Mouse (Mus musculus): ENCODE results near the gene Zfp867. TPM values are rescaled to one million over a fixed set of nuclear protein-coding genes. Genes with fewer than 3 reads are reported as not detected.

The Zfp867 gene
- polyA plus RNA-seq, 1 experiment from 2014 or later: 10.7 TPM

DNA sequence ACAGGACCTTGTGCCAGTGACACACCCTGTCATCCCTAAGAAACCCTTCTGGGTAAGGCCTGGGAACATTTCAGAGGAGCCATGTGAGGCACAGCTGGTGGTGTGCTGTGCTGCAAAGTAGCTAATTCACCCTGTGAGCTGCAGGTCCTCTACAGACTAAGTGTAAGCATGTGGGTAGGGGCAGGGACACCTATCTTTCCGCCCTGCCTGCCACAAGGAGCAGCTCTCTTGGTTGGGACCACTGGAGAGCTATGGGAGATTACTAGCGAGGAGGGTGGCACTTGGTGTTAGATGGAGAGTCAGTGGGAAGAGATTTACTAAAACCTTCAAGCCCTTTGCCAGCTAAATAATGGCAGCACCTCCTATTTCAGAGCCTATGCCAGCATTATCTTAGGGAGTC, 15.4 kb downstream of the Zfp867 start:
- Histone ChIP-seq H3K36me3 (peaks cover 67% of the 10 kb centered on the region), H3K4me2 (no peak overlapping the region), H3K4me1 (0 out of 2 replicates have a peak, but pooled peaks cover 3% of the 10 kb centered on the region), H3K27me3 (replicated peaks) (no peaks in the 10 kb centered on the region), H3K4me3 (replicated peaks) (no peak overlapping the region), H3K9ac (replicated peaks) (no peak overlapping the region), H3K9me3 (replicated peaks) (no peaks in the 10 kb centered on the region), H3K27ac (replicated peaks) (no peak overlapping the region)
- WGBS: 89% methylated on average over 2 of the region's 2 CpGs
- no peak for ATAC-seq (ENCODE audit: low FRiP score)

DNA sequence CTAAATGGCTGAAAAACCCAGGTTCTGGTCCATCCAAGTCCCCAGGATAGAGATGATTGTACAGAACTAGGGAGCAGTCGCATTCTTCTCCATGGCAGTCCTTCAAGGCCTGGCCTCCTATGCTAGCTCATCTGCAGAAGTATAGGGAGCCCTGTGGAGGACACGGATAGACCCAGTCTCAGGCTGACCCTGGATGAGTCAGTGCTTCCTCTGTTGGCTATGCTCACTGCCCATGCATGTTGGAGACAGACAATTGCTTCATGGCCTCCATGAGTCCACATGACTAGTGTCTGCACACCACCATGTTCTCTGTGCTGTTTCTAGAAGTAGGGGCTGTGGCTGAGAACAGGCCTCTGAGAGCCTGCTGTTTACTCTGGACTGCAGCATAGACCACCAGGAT, 15.9 kb downstream of the Zfp867 start:
- 94% methylated on average over 2 of the region's 2 CpGs for WGBS
- no peak for ATAC-seq (ENCODE audit: low FRiP score)
- Histone ChIP-seq H3K9ac (replicated peaks) (no peak overlapping the region), H3K9me3 (replicated peaks) (no peaks in the 10 kb centered on the region), H3K4me2 (no peak overlapping the region), H3K27ac (replicated peaks) (no peak overlapping the region), H3K27me3 (replicated peaks) (no peaks in the 10 kb centered on the region), H3K36me3 (peaks cover 63% of the 10 kb centered on the region), H3K4me3 (replicated peaks) (no peak overlapping the region), H3K4me1 (peaks cover 9% of the 10 kb centered on the region; the same call in 1 of the 2 replicates)

DNA sequence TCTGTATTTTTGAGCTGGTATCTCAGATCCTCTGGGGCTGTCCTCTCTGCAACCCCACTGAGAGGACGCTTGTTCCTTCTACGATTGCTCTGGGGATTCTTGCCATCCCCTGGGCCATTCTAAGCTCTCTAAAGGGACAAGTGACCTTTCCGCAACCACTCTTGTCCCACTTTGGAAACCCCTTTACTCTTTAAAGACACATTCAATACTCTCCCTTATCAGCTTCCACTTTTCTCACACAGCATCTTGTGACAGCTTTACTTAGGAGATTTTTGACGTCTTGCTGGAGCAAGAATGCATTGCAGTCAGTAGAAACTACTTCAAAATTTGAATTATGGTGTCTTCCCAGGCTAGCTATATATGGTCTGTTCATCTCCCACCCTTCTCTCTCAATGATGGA, 21.2 kb downstream of the Zfp867 start, which contains the start of gene Snap47:
TSS of gene Snap47 (minus strand) at position 101 of the 400 bp plus-strand sequence.
- Histone ChIP-seq H3K4me3 (replicated peaks) (peak within 1 kb of the TSS; percentile 87), H3K27me3 (replicated peaks) (no peaks in the 10 kb centered on the region), H3K4me2 (peak within 1 kb of the TSS; percentile 78), H3K9ac (replicated peaks) (peak within 1 kb of the TSS; percentile 79), H3K36me3 (peaks cover 30% of the 10 kb centered on the region), H3K27ac (replicated peaks) (peak within 1 kb of the TSS; percentile 90), H3K9me3 (replicated peaks) (no peaks in the 10 kb centered on the region), H3K4me1 (peaks cover 34% of the 10 kb centered on the region)
- no peak for ATAC-seq (ENCODE audit: low FRiP score)
- WGBS: 87% methylated on average over 4 of the region's 4 CpGs

DNA sequence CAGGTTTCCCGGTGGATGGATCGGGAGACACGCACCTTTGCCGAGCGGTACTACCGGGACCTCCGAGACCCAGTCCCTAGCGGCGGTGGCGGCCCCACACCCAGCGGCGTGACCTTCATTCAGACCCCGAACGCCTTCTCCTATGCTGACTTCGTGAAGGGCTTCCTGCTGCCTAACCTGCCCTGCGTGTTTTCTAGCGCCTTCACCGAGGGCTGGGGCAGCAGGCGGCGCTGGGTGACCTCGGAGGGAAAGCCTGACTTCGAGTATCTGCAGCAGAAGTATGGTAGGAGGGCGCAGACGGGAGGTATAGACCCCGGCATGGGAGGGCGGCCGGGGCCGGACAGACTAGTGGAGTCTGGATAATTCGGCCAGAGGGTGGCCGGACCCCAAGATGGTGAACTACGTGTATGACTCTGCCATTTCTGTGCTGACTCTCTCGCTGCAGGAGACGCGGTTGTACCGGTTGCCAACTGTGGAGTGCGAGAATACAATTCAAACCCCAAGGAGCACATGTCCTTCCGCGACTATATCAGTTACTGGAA, 22.0 kb downstream of the Zfp867 start:
- peak overlapping the region; percentile 78 for H3K4me2 ChIP-seq
- H3K27ac ChIP-seq (replicated peaks): peak overlapping the region; percentile 90
- peak overlapping the region; percentile 79 for H3K9ac ChIP-seq (replicated peaks)
- WGBS: under 1% methylated on average over 38 of the region's 38 CpGs
- no peaks in the 10 kb centered on the region for H3K9me3 ChIP-seq (replicated peaks)
- peak overlapping the region; percentile 87 for H3K4me3 ChIP-seq (replicated peaks)
- peaks cover 23% of the 10 kb centered on the region for H3K36me3 ChIP-seq
- no peaks in the 10 kb centered on the region for H3K27me3 ChIP-seq (replicated peaks)
- peaks cover 34% of the 10 kb centered on the region for H3K4me1 ChIP-seq
- ATAC-seq (ENCODE audit: low FRiP score): peak; percentile 65

DNA sequence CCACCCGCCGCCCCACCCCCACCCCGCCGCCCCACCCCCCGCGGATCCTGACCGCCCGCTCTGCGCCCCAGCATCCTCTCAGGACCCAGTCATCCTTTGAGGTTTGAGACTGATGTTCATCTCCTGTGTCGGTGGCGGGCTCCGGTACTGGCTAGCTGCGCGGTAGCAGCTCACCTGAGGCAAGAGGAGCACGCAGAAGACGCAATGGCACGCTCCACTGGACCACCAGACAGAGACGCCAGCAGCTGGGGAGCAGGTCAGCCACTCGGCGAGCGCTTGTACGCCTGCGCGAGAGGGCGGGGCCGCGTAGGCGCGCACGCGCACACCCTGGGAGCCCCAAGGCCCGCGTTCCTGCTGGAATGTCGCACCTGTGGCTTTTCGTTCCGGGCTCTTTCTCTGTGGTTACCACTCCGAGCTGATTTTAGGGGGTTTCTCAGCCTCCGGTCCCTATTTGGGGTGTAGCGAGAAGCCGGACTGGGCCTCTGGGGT, 22.5 kb downstream of the Zfp867 start, which contains the start of gene Jmjd4:
TSS of gene Jmjd4 (plus strand) at position 305 of the 489 bp plus-strand sequence.
- WGBS: under 1% methylated on average over 38 of the region's 40 CpGs
- Histone ChIP-seq H3K27me3 (replicated peaks) (no peaks in the 10 kb centered on the region), H3K9ac (replicated peaks) (peak within 1 kb of the TSS; percentile 79), H3K36me3 (peaks cover 17% of the 10 kb centered on the region), H3K4me3 (replicated peaks) (peak within 1 kb of the TSS; percentile 87), H3K4me2 (peak within 1 kb of the TSS; percentile 78), H3K9me3 (replicated peaks) (no peaks in the 10 kb centered on the region), H3K4me1 (peaks cover 34% of the 10 kb centered on the region), H3K27ac (replicated peaks) (peak within 1 kb of the TSS; percentile 90)
- peak; percentile 97 for ATAC-seq (ENCODE audit: low FRiP score)

DNA sequence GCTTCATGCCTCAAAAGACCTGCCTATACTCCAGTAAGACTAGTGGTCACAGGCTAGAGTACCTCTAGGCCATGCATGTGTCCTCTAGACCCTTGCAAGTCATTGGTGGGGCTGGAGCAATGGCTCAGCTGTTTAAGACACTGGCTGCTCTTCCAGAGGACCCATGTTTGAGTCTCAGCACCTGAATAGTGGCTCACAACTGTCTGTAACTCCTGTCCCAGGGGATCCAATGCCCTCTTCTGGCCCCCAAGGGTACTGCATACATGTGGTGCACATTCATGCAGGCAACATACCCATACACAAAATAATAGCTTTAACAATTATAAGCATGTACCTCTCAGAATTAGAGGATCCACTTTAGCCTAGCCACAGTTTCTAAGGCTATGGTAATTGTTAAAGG, 29.2 kb downstream of the Zfp867 start:
- Histone ChIP-seq H3K27ac (replicated peaks) (no peak overlapping the region), H3K9ac (replicated peaks) (no peak overlapping the region), H3K27me3 (replicated peaks) (no peaks in the 10 kb centered on the region), H3K4me3 (replicated peaks) (no peak overlapping the region), H3K9me3 (replicated peaks) (no peaks in the 10 kb centered on the region), H3K36me3 (peaks cover 17% of the 10 kb centered on the region), H3K4me2 (no peak overlapping the region), H3K4me1 (peaks cover 7% of the 10 kb centered on the region)
- ATAC-seq (ENCODE audit: low FRiP score): no peak

DNA sequence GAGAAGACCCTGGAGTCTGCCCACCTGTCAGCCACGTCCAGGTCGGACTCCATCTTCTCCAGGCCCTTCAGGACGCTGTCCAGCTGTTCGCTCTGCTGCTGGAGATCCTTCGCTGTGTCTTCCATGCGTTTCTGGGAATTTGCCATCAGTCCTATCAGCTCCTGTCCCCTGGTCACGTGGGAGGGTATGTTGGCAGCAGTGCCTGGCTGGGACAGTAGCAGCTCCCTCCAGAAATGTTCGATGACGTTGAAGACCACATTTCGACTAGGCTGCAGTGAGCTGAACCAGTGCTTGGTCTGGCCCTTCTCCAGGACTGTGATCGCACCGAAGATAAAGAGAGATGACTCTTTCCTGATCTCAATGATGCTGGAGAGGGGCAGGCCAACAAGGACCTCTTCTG, 34.3 kb downstream of the Zfp867 start:
- Histone ChIP-seq H3K27ac (replicated peaks) (no peak overlapping the region), H3K4me3 (replicated peaks) (no peak overlapping the region), H3K4me1 (0 out of 2 replicates have a peak, but pooled peaks cover 7% of the 10 kb centered on the region), H3K36me3 (peaks cover 52% of the 10 kb centered on the region), H3K9ac (replicated peaks) (no peak overlapping the region), H3K4me2 (no peak overlapping the region), H3K27me3 (replicated peaks) (no peaks in the 10 kb centered on the region), H3K9me3 (replicated peaks) (0 out of 2 replicates have a peak, but pooled peaks cover 9% of the 10 kb centered on the region)
- no peak for ATAC-seq (ENCODE audit: low FRiP score)
- 92% methylated on average over 12 of the region's 12 CpGs for WGBS

DNA sequence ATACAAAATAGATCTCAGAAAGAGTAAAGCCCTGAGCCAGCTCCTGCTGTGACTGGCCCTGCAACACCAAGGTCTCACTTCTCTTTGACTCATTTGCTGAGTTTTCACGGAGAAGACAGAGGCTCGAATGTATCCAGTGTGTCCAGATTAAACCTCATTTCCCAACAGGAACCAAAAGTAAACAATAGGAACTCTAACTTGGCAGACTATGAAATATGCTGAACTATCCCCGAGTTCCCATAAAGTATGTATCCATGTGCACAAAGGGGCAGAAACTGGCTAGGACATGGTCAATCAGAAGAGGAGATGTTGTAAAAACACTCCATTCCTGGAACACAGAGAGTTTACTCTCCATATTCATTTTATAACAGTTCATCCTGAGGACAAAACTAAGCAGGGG, 40.0 kb downstream of the Zfp867 start:
- no peak overlapping the region for H3K4me3 ChIP-seq (replicated peaks)
- no peak overlapping the region for H3K4me2 ChIP-seq
- WGBS: 72% methylated on average over 3 of the region's 3 CpGs
- no peak overlapping the region for H3K9ac ChIP-seq (replicated peaks)
- H3K27ac ChIP-seq (replicated peaks): no peak overlapping the region
- peaks cover 67% of the 10 kb centered on the region for H3K36me3 ChIP-seq
- H3K4me1 ChIP-seq: 0 out of 2 replicates have a peak, but pooled peaks cover 10% of the 10 kb centered on the region
- H3K27me3 ChIP-seq (replicated peaks): no peaks in the 10 kb centered on the region
- H3K9me3 ChIP-seq (replicated peaks): 0 out of 2 replicates have a peak, but pooled peaks cover 9% of the 10 kb centered on the region
- ATAC-seq (ENCODE audit: low FRiP score): no peak

DNA sequence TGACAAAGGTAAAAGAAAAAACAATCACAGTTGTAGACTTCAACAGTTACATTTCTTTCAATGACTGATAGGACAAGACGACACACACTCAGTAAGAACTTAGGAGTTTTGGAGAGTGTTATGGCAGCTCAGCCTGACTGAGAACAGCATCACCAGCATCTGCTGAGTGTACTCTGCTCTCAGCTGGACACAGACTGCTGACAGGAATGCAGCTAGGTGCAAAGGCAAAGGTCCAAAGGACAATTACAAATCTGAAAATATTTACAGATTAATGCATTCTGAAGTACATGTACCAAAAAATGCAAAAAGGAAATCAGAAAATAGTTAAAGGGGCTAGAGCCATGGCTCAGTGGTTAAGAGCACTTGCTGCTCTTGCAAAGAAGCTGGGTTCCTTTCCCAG, 42.3 kb downstream of the Zfp867 start:
- Histone ChIP-seq H3K36me3 (peaks cover 73% of the 10 kb centered on the region), H3K27me3 (replicated peaks) (no peaks in the 10 kb centered on the region), H3K4me2 (no peak overlapping the region), H3K9me3 (replicated peaks) (no peaks in the 10 kb centered on the region), H3K27ac (replicated peaks) (no peak overlapping the region), H3K4me1 (peaks cover 20% of the 10 kb centered on the region), H3K4me3 (replicated peaks) (no peak overlapping the region), H3K9ac (replicated peaks) (no peak overlapping the region)
- 83% methylated on average over 1 of the region's 1 CpGs for WGBS
- no peak for ATAC-seq (ENCODE audit: low FRiP score)

DNA sequence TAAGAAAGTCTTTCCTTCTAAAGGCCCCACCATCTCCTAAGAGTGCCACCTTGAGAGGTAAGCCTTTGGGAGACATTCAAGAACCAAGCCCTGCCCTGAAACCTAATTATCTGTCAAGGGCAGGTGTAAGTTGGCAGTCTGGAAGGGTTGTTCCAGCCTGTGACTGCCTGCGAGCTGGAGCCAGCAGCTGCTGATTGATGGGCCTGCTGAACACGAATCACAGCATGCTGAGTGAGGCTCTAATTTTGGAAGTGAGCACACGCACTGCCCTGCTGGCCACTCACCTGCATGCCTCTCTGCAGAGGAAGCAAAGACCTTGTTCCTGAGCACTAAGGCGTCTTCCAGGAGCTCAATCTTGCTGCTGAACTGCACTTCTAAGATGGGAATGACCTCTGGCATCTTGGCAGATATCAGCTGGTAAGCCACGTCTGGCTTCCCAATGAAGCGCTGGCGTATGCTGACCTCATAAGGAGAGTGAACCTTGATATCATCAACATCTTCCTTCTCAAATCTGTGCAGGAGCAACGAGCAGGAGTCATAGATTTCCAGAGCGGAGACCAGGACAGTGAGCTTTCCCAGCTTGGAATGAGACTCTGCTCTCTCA, 44.1 kb downstream of the Zfp867 start:
- Histone ChIP-seq H3K4me3 (replicated peaks) (no peak overlapping the region), H3K9ac (replicated peaks) (no peak overlapping the region), H3K4me2 (no peak overlapping the region), H3K36me3 (peaks cover 75% of the 10 kb centered on the region), H3K9me3 (replicated peaks) (no peaks in the 10 kb centered on the region), H3K27me3 (replicated peaks) (no peaks in the 10 kb centered on the region), H3K4me1 (peaks cover 24% of the 10 kb centered on the region), H3K27ac (replicated peaks) (no peak overlapping the region)
- WGBS: 89% methylated on average over 9 of the region's 9 CpGs
- ATAC-seq (ENCODE audit: low FRiP score): no peak

DNA sequence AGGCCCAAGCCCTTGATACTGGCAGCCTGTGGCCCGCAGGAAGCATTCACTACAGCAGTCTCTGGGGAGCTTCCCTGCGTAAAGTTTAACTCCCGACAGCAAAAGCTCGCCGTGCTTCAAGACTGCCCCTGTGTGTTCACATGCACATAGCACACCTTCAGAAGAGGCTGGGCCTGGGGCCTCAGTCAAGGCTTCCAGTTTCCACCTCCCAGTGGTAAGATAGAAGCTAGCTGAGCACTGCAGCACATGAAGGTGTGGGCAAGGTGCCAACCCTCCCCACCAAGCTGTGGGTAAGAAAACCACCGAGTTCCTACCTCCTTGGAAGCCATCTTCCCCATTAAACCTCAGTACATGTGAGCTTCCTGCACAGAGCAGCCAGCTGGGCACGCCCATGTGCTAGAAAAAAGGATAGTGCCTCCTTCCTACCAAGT, 46.6 kb downstream of the Zfp867 start:
- Histone ChIP-seq H3K36me3 (peaks cover 82% of the 10 kb centered on the region), H3K4me1 (peaks cover 22% of the 10 kb centered on the region), H3K27me3 (replicated peaks) (no peaks in the 10 kb centered on the region), H3K9ac (replicated peaks) (no peak overlapping the region), H3K4me2 (no peak overlapping the region), H3K9me3 (replicated peaks) (no peaks in the 10 kb centered on the region), H3K4me3 (replicated peaks) (no peak overlapping the region), H3K27ac (replicated peaks) (no peak overlapping the region)
- 58% methylated on average over 7 of the region's 7 CpGs for WGBS
- no peak for ATAC-seq (ENCODE audit: low FRiP score)

DNA sequence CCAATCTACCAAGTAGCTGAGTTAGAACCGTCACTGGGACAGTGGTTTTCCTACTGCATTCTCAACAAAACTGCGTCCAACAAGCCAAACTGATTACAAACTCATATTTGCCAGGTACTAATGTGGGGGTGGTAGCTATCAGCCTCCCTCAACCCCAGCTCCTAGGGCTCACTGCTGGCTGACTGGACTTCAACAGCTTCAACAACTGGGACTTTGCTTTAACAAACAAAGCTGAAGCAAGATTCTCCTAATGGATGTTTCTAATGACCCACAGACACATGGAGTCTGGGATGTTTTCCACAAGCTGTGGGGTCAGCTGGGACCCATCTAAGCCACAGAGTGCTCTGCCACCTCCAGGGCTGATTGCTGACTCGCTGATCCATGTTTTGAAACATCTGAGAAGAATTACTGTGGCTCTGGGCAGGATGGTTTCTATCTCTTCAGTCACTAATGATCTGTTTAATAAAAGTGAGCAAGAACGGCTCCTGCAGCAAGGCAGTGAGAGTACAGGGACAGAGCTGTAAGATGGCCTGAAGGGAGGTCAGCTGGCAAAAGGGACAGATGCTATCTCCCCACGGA, 49.2 kb downstream of the Zfp867 start:
- WGBS: 75% methylated on average over 5 of the region's 5 CpGs
- Histone ChIP-seq H3K9me3 (replicated peaks) (no peaks in the 10 kb centered on the region), H3K4me3 (replicated peaks) (no peak overlapping the region), H3K27ac (replicated peaks) (no peak overlapping the region), H3K4me1 (peaks cover 22% of the 10 kb centered on the region), H3K9ac (replicated peaks) (no peak overlapping the region), H3K27me3 (replicated peaks) (no peaks in the 10 kb centered on the region), H3K4me2 (no peak overlapping the region), H3K36me3 (peaks cover 87% of the 10 kb centered on the region)
- no peak for ATAC-seq (ENCODE audit: low FRiP score)

Measured in neural tube, embryonic 15.5 days (tissue).